Mouse (Mus musculus): ENCODE measurements at regions not wholly inside any gene's neighbourhood (a gene's known extent, or its start where the extent isn't known, plus 50 kb on each side); places are given as distances from the start of the nearest gene placed in this dataset.
A peak's percentile ranks its signal among the peaks of the same experiment; 100 is the strongest.

DNA sequence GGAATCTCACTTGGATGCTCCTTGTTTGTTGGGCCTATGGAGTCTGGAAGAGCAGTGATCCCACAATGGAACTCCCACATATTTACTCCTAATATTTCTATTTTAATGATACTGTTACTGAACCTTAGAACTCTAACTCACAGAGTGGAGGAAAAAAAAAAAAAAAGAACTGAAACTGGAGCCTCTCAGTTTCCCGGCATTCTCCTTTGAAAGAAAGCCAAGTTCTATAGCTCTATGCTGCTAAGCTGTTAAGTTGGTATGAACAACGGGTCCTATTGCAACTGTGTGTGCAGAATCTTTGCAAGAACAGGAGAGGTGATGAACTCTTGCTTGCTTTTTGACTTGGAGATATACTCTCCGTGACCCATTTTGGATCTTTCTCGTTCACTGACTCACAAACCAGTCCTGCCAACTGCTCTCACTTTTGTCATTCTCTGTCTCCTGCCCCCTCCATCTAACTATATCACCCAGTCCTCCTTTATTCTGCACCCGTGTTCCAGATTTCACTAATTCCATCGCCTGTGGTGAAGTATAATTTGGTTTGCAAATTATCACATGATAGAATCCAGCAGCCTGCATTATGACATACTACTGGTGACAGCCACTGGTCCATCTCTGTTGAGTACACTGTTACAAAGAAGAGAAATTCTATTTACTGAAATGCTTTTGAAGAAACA lies 92.6 kb upstream of the Ctsc start:
- DNase-seq: no peak

DNA sequence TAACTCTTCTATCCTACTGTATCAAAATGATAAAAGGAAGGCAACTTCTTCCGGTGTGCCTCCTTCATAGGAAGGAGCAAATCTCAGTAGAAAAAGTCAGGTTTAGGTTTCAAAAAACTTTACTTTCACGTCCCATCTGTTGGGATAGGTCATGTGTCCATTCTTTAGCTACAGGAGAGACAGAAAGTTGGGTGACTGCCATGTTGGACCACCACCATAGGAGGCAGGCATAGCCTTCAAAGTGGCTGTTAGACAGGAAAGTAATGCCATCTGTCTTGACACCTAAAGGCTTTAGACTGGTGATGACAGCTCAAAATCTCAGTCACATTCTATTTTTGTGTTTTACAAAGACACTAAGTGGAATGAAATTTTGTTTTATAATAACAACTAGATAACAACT lies 90.3 kb upstream of the Ctsc start:
- no peak for DNase-seq

DNA sequence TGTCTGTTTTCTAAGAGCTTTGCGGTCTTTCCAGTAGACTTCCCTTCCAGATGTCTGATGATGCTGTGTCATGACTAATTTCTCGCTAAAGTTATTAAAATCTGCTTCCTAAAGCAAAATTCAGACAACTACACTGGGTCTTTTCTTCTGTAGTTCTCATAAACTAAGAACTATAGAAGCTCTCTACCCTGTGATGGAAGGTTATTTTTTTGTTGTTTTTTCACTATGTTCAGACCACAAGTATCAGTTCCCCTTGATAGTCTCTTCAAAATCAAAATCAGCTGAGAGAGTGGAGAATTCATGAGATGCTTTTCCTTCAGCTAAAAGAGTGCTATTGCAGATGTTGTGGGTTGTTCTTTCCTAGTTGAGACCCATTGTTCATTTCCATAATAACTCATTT lies 85.1 kb upstream of the Ctsc start:
- DNase-seq: no peak

- DNase-seq: no peak
These were observed 78.8 kb upstream of the Ctsc start for GRCm38 (mm10) chr7:88199043-88199442.

GRCm38 (mm10) chr7:88199929-88200538 lies 77.9 kb upstream of the Ctsc start:
- DNase-seq: no peak

DNA sequence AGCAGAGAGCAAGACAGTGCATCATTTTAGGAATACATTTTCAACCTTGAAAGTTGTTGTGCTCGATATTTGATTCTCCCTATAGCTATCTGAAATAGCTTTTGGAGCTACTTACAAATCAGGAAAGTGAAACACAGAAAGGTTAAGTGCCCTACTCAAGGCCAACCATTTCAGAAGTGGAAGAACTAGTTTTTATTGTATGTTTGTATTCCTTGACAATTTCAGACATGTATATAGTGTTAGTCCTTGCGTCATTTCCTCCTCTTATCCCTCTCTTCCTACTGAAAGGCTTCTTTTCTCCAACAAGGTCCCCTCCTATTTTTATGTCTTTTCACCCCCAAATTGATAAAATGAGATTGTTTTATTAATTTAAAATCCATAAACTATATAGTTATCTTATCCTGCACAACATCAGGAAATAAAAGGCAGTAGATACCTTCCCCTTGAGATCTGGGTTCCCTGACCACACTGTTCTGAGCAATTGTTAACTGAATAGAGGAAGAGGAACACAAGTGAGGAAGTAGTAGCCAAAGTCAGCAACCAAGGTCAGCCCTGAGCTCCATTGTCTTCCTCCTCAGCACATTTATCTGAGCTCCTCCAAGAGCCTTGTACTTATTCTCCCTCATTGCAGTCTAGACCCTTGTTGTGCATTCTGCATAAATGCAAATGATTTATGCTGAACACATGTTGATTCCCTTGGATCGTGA lies 76.1 kb upstream of the Ctsc start:
- DNase-seq: no peak

- DNase-seq: peak; percentile 11 to 19
These were observed 71.6 kb upstream of the Ctsc start for GRCm38 (mm10) chr7:88206223-88206827.

GRCm38 (mm10) chr7:88206914-88207710 lies 70.8 kb upstream of the Ctsc start:
- DNase-seq: peak; percentile 13

DNA sequence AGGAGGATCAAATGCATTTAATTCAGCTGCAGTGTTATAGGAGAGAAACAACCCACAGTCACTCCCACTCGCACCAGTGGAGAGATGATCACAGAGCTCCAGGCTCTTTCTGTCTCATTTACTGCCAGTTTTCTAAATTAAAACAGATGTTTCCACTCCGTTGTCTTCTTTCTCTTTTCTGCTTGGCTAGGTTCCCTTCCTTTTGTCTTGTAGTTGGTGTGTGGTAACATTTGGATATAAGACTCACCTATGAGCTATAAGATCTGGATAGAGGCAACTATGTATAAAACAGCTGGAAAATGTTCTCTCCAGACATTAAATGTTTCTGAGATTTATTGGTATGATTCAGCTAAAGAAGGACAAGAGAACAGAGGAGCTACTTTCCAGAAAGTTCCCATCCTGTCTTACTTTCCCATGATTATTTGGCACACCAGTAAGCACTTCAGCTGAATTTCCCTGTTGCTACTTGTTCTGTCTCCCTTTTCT lies 63.1 kb upstream of the Ctsc start:
- DNase-seq: no peak

DNA sequence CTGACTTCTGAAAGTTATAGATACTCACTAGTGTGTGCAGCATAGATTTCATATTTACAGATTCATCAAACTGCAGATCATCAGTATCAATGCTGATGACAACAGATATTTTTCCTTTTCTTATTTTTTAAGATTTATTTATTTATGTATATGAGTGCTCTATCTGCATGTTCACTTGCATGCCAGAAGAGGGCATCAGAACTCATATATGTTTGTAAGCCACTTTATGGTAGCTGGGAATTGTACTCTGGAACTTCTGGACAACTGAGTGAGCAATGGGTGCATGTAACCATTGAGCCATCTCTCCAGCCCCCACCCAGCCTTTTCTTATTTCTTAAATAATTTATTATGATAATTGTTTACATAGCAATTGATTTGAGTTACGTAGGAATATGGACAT lies 62.5 kb upstream of the Ctsc start:
- DNase-seq: no peak

DNA sequence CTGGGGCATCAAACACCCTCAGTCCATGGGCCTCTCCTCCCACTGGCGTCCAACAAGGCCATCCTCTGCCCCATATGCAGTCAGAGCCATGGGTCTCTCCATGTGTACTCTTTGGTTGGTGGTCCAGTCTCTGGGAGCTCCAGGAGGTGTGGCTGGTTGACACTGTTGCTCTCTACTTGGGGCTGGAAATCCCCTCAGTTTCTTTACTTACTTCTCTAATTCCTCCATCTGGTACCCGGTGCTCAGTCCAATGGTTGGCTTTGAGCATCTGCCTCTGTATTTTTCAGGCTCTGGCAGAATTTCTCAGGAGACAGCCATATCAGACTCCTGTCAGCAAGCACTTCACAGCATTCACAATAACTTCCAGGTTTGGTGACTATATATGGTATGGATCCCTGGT lies 55.7 kb upstream of the Ctsc start:
- DNase-seq: no peak

DNA sequence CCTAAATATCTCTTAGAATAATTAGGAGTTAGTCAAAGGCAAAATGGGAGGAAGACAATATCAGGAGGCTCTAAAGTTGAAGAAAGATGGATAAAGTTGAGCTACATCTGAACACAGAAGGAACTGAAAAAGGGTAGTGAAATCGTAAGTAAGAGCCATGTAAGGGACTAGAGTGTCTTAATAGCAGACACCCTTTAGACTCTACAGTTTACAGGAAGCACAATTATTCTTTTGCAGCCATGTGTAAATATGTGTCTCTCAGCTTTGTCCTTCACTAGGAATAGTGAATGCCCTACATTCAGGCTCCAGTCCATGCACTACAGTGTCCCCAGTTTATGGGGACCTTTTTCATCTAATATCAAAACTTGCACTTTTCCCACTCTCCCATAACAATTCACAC lies 52.1 kb upstream of the Ctsc start:
- DNase-seq: no peak

Data from thymus, postnatal 36 days (tissue).